Mouse (Mus musculus): ENCODE results near the gene Cdc6.
"Not testable (repeated sequence)": the region's sequence is repeated elsewhere in the genome, so short reads cannot be mapped to it uniquely, and the experiment has no call there.

Gene Cdc6

DNA sequence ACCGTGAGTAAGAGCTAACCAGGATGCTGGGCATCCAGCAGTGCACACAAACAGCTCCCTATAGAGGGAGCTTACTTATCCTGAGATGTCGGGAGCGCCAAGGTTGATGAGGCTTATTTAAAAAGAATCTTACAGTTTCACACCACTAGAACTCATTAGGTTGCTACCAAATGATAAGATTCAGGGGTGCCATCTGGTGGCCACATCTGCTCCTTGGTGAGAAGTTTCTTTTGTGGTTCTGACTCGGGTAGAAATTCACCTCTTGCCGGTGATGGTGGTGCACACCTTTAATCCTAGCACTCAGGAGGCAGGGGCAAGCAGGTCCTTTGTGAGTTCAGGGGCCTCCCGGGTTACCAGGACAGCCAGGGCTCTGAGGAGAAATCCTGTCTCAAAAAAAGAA is 2.1 kb downstream of the Cdc6 start:
- DNase-seq (ENCODE audit: low spot score) = peak; percentile 79

DNA sequence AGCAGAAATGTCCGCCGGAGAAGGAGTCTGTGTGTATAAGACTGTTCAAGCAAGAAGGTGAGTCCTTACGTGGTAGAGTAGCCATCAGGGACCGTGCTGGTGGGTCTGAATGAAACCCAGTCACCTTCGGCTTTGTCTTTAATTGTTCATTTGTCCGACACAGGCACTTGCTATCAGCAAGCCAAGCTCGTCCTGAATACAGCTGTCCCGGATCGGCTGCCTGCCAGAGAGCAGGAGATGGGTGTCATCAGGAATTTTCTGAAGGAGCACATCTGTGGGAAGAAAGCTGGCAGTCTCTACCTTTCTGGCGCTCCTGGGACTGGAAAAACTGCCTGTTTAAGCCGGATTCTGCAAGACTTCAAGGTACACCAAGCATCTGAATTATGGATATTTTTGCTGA is 2.8 kb downstream of the Cdc6 start:
- DNase-seq (ENCODE audit: low spot score) = no peak

GRCm38 (mm10) chr11:98911498-98911897 is 3.9 kb downstream of the Cdc6 start:
- no peak for DNase-seq (ENCODE audit: low spot score)

DNA sequence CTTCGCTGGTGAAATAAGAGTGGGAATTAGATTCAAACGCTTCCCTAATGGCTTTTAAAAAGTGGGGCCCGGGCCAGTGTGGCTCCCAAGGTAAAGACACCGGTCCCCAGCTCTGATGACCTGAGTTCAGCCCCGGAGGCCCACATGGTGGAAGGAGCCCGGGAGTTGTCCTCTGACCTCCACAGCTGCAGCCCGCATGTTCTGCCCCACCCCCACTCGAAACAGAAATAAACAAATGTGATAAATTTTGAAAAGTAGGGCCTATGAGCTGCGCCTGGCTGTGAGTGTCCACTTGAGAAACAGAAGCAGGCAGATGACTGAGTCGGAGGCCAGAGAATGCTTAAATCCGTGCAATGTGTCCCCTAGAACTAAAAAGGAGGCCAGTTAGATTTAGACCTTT is 6.6 kb downstream of the Cdc6 start:
- no peak for DNase-seq (ENCODE audit: low spot score)

- DNase-seq (ENCODE audit: low spot score) = not testable (repeated sequence)
These were observed 8.8 kb downstream of the Cdc6 start for GRCm38 (mm10) chr11:98916376-98916775.

GRCm38 (mm10) chr11:98917428-98918005 is 9.9 kb downstream of the Cdc6 start:
- DNase-seq (ENCODE audit: low spot score) = no peak

GRCm38 (mm10) chr11:98918231-98918630 is 10.6 kb downstream of the Cdc6 start:
- peak; percentile 71 for DNase-seq (ENCODE audit: low spot score)

- DNase-seq (ENCODE audit: low spot score) = no peak
These were observed 11.4 kb downstream of the Cdc6 start for GRCm38 (mm10) chr11:98919009-98919408.

DNA sequence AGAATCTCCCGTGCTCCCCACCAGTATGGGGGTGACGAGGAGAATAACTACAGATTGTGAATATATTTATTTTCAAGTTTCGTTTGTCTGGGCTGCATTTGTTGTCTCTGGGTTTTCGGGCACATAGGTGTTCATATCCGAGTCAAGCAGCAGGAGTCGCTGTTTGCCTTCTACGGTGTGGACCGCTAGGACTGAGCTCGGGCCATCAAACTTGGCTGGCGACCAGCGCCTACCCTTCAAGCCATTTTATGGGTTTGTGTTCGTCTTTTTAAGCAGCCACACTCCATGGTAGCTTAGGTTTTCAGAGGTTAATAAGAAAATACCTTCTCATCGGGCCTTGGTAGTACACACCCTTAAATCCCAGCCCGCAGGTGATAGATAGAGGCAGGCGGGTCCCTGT is 14.2 kb downstream of the Cdc6 start:
- DNase-seq (ENCODE audit: low spot score) = not testable (repeated sequence)

GRCm38 (mm10) chr11:98922307-98922706 is 14.7 kb downstream of the Cdc6 start:
- peak; percentile 65 for DNase-seq (ENCODE audit: low spot score)

DNA sequence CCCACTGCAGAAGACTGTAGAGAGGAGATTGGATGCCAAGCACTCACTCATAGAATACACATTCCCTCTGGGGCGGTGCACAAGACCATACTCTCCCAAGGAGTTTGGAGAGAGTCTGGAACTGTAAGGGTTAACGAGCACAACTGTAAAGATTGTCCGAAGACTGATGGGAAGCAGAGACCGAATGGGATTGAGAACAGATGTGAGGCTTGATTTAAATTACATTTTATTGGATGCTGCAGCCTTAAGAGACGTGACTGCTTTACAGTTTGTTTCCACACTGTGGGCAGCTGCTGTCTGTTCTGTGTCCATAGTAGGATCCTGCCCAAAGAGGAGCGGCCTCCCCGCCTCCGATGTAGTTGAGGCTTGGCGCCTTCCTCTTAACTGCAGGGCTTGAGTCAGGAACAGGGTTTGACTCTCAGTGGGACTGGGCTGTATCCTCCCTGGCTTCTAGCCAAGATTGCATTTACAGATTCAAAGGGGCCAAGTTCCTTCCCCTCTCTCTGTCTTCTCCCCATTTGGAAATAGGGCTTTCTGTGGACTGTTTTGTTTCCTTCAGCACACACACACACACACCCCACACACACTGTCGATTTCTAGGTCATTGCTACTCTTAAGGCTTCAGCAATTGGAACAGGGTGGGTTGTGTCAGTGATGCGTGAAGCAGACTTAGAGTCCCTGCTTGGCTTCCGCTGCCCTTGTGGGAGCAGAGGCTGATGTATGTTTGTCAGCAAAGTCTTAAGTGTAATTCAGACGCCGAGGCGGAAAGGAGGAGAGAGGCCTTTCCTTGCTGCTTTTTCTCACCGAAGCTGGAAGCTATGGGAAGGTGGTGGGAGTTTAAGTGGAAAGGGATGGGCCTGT is 15.5 kb downstream of the Cdc6 start:
- not testable (repeated sequence) for DNase-seq (ENCODE audit: low spot score)

- no peak for DNase-seq (ENCODE audit: low spot score)
These were observed 17.1 kb downstream of the Cdc6 start for GRCm38 (mm10) chr11:98924633-98925175.

GRCm38 (mm10) chr11:98925265-98925721 is 17.7 kb downstream of the Cdc6 start:
- DNase-seq (ENCODE audit: low spot score) = no peak

GRCm38 (mm10) chr11:98925868-98926311 is 18.3 kb downstream of the Cdc6 start:
- DNase-seq (ENCODE audit: low spot score) = no peak

DNA sequence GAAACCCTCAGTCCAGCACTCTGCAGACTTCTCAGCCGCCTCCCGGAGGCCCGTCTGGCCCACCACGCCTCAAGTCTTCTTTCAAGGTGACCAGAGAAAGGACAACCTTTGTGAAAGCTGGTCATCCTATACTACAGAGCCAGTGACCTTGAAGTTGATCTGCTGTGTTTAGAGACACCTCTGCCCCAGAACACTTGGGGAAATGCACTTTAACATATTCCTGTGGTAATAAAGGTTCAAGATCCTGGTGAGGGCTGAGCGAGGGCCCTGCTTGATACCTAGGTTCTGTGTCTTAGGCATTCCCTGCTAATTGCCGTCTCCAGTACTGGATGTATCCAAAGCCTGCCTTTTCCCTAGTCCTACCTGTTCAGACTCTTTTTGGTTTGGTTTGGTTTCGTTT is 19.0 kb downstream of the Cdc6 start:
- DNase-seq (ENCODE audit: low spot score) = no peak

GRCm38 (mm10) chr11:98927438-98928076 is 20.0 kb downstream of the Cdc6 start, which contains the start of gene Rara:
Gene Rara, plus strand, starts transcription at chr11:98927818.
- no peak for DNase-seq (ENCODE audit: low spot score)

DNA sequence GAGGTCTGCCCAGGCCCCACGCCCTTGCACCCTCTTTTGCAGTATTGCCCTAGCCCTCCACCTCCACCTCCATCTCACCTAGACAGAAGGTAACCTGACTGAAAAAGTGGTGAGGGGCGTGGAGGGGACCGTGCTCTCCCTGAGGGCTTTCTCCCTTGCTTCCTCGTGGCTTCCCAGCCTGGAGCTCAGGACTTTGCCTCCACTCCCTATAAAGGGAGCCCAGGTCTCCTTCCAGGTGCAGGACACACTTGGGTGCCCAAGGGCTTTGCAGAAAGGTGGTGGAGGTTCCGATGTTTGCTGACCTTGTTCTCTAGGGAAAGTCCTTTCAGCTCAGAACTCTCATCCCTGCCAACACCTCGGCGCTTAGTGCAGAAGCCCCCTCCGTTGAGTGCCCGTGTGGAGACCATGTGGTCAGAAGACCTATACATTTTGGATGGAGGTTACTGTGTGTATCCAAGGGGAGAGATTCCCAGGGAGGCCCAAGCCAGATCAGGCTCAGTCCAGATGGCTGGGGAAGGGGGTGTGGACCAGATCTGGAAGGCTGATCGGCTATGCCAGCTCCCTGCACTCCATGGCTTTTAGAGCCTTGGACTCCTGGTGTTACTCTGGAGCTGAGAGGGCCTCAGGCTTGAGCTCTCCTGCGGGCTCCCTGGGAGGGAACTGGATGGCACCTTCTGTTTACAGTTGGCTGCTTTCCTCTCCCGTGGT is 20.7 kb downstream of the Cdc6 start:
- no peak for DNase-seq (ENCODE audit: low spot score)

GRCm38 (mm10) chr11:98929503-98929902 is 21.9 kb downstream of the Cdc6 start:
- DNase-seq (ENCODE audit: low spot score) = no peak

- DNase-seq (ENCODE audit: low spot score) = no peak
These were observed 22.6 kb downstream of the Cdc6 start for GRCm38 (mm10) chr11:98930127-98930601.

- no peak for DNase-seq (ENCODE audit: low spot score)
These were observed 23.3 kb downstream of the Cdc6 start for GRCm38 (mm10) chr11:98930773-98931512.

Measured in lung, postnatal 25 days (tissue).